Mouse (Mus musculus) ES-Bruce4 (cell line): ENCODE measurements at regions not wholly inside any gene's neighbourhood (a gene's known extent, or its start where the extent isn't known, plus 50 kb on each side); places are given as distances from the start of the nearest gene placed in this dataset.

ENCODE experiments used
- CTCF ChIP-seq: IDR thresholded peaks from one replicate; pipeline ENCODE4 v1.8.1; 2011; ENCODE audit warnings: low read depth, low read length
- POLR2A ChIP-seq: IDR thresholded peaks from one replicate; pipeline ENCODE4 v1.8.1; 2011; ENCODE audit warnings: low read length; ENCODE audit not compliant: insufficient read depth

GRCm38 (mm10) chr8:89439304-89439703 is 395.3 kb upstream of the Sall1 start:
- TF ChIP-seq CTCF = no peak
- no peak for TF ChIP-seq POLR2A
